Mouse (Mus musculus): Measurements from ENCODE around the gene Atp6v1g2. TPM values are rescaled to one million over a fixed set of nuclear protein-coding genes. Genes with fewer than 3 reads are reported as not detected.

The Atp6v1g2 gene
- polyA plus RNA-seq, 1 experiment from 2014 or later = 41.5 TPM

DNA sequence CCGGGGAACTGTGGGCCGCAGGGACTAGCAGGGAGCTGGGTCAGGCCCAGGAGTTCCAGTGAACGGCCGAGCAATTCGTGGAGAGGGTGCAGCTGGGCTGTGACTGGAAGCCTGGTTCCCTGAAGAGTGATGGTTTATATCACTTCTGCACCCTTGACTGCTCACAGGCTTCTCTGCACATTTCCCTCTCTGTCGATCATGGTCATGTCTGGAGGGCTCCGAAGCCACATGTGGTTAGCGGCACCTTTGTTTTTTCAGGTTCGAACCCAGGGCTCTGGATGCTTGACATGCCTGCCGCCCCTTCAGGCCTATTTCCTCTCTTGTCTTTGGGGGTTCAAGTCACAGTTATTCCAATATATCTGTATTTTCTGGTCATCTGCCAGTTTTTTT lies 28.1 kb upstream of the Atp6v1g2 start:
- H3K4me1 ChIP-seq = no peaks in the 10 kb centered on the region
- H3K36me3 ChIP-seq = no peaks in the 10 kb centered on the region
- no peak overlapping the region for H3K4me2 ChIP-seq (replicated peaks)
- 0 out of 2 replicates have a peak overlapping the region, but pooled peaks have one; percentile 1 for H3K9ac ChIP-seq (replicated peaks)
- ATAC-seq (replicated peaks) = no peak
- H3K9me3 ChIP-seq = no peaks in the 10 kb centered on the region
- H3K27me3 ChIP-seq = 0 out of 2 replicates have a peak, but pooled peaks cover 3% of the 10 kb centered on the region
- no peak overlapping the region for H3K4me3 ChIP-seq
- WGBS = 63% methylated on average over 10 of the region's 10 CpGs
- no peak overlapping the region for H3K27ac ChIP-seq (replicated peaks)

DNA sequence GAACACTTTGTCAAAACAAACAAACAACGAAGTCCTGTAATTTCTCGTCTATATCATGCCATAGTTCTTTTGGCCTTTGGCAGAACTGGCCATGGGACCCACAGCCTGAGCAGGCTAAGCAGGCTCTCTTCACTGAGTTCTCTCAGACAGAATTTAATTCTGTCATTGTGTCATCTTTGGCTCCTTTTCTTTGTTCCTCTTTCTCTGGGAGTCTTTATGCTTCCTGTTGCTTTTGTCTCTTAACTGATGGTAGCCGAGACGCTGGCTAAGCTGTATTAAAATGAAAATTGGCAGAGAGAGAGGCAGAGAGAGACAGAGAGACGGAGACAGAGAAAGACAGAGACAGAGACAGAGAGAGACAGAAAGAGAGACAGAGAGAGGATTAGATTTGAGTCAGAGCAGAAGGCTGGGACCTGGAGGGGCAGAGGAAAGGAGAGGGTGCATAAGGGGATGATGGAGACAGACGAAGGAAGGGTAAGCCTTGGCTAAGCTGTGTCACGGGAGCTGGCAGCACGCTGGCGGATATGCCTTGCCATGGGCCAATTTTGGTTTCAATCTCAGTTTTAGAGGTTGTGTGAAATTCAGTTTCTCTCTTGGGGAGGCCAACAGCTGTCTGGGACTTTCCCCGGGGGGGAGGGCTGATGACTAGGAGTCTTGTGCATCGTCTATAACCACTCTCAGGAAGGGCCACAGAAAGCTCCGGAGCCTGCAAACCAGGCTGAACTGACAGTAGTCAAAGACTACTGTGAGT lies 23.5 kb upstream of the Atp6v1g2 start:
- WGBS = 72% methylated on average over 12 of the region's 12 CpGs
- H3K4me2 ChIP-seq (replicated peaks) = no peak overlapping the region
- no peak overlapping the region for H3K4me3 ChIP-seq
- H3K9me3 ChIP-seq = no peaks in the 10 kb centered on the region
- H3K4me1 ChIP-seq = no peaks in the 10 kb centered on the region
- no peak overlapping the region for H3K27ac ChIP-seq (replicated peaks)
- no peaks in the 10 kb centered on the region for H3K27me3 ChIP-seq
- H3K36me3 ChIP-seq = no peaks in the 10 kb centered on the region
- H3K9ac ChIP-seq (replicated peaks) = no peak overlapping the region
- ATAC-seq (replicated peaks) = no peak

GRCm38 (mm10) chr17:35210593-35210992 lies 22.9 kb upstream of the Atp6v1g2 start:
- WGBS = 91% methylated on average over 3 of the region's 3 CpGs
- H3K9me3 ChIP-seq = no peaks in the 10 kb centered on the region
- no peak overlapping the region for H3K27ac ChIP-seq (replicated peaks)
- no peak for ATAC-seq (replicated peaks)
- no peaks in the 10 kb centered on the region for H3K4me1 ChIP-seq
- H3K27me3 ChIP-seq = no peaks in the 10 kb centered on the region
- H3K36me3 ChIP-seq = no peaks in the 10 kb centered on the region
- no peak overlapping the region for H3K4me3 ChIP-seq
- H3K9ac ChIP-seq (replicated peaks) = no peak overlapping the region
- no peak overlapping the region for H3K4me2 ChIP-seq (replicated peaks)

- 94% methylated on average over 5 of the region's 5 CpGs for WGBS
- no peak for ATAC-seq (replicated peaks)
- no peaks in the 10 kb centered on the region for H3K4me1 ChIP-seq
- no peaks in the 10 kb centered on the region for H3K9me3 ChIP-seq
- no peak overlapping the region for H3K4me3 ChIP-seq
- H3K27me3 ChIP-seq = no peaks in the 10 kb centered on the region
- H3K36me3 ChIP-seq = no peaks in the 10 kb centered on the region
- H3K4me2 ChIP-seq (replicated peaks) = no peak overlapping the region
- H3K9ac ChIP-seq (replicated peaks) = no peak overlapping the region
- H3K27ac ChIP-seq (replicated peaks) = no peak overlapping the region
These were observed 20.4 kb upstream of the Atp6v1g2 start for GRCm38 (mm10) chr17:35213071-35213470.

DNA sequence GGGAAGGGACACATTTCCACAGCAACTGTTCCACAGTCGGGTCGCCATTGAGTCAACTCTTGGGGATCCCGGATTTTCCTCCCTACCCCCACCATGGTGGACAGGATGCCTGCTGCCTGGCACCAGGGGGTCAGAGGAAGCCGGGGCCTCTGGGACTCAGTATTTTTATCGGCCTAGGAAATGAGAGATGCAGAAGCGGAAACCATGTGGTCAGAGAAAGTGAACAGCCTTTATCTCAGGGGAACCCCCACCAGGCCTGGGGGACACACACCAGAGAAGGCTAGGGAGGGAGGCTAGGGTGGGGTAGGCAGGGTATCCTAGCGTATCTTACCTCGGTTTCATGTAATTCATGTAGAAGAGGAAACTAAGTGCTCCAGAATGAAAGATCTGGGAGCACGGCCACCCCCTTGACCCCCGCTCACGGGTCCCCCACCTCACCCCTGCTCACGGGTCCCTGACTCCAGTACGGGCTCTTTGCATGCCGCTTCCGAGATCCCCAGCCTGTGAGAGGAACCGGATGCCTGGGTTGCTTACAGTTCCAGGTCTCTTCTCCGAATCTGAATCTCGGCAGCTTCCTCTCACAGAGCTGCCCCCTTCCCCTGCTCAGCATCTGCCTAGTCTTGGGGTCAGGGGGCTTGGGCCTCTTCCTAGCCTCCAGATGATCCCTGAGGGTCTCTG lies 14.8 kb upstream of the Atp6v1g2 start:
- Histone ChIP-seq H3K4me1 (no peaks in the 10 kb centered on the region), H3K27ac (replicated peaks) (no peak overlapping the region), H3K9me3 (no peaks in the 10 kb centered on the region), H3K9ac (replicated peaks) (no peak overlapping the region), H3K27me3 (no peaks in the 10 kb centered on the region), H3K4me2 (replicated peaks) (no peak overlapping the region), H3K36me3 (peaks cover 18% of the 10 kb centered on the region), H3K4me3 (no peak overlapping the region)
- 85% methylated on average over 18 of the region's 18 CpGs for WGBS
- no peak for ATAC-seq (replicated peaks)

DNA sequence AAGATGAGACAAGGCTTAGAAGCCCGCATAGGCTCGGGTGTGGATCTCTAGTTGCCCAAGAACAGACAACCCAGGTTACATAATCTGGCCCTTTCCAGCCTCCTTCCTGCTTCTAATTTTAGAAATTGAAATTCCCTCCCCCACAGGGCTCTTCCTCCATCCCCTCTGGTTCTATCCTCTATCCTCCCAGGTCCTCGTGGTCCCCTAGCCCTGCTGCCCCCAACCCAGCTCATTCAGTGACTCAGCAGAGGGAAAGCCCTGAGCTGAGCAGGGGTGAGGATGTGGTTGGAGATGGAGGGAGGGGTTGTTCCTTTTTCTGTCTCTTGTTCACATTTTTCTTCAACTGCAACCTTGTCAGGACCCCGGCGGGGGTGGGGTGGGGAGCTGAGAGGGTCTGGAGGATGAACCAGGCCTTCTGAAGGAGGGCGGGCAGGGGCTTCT lies 13.8 kb upstream of the Atp6v1g2 start:
- WGBS = 90% methylated on average over 6 of the region's 6 CpGs
- Histone ChIP-seq H3K9ac (replicated peaks) (no peak overlapping the region), H3K9me3 (no peaks in the 10 kb centered on the region), H3K36me3 (peaks cover 18% of the 10 kb centered on the region), H3K4me1 (no peaks in the 10 kb centered on the region), H3K27me3 (no peaks in the 10 kb centered on the region), H3K27ac (replicated peaks) (no peak overlapping the region), H3K4me3 (no peak overlapping the region), H3K4me2 (replicated peaks) (no peak overlapping the region)
- ATAC-seq (replicated peaks) = no peak

- Histone ChIP-seq H3K4me3 (no peak within 1 kb of the TSS), H3K27ac (replicated peaks) (no peak within 1 kb of the TSS), H3K9ac (replicated peaks) (no peak within 1 kb of the TSS), H3K27me3 (no peaks in the 10 kb centered on the region), H3K9me3 (no peaks in the 10 kb centered on the region), H3K36me3 (peaks cover 21% of the 10 kb centered on the region), H3K4me2 (replicated peaks) (no peak within 1 kb of the TSS), H3K4me1 (no peaks in the 10 kb centered on the region)
- ATAC-seq (replicated peaks) = no peak
- 88% methylated on average over 28 of the region's 28 CpGs for WGBS
These were observed 13.1 kb upstream of the Atp6v1g2 start, which contains the start of gene Gm16181 for GRCm38 (mm10) chr17:35220156-35220952. Gene Gm16181 (plus strand): TSS chr17:35220834.

DNA sequence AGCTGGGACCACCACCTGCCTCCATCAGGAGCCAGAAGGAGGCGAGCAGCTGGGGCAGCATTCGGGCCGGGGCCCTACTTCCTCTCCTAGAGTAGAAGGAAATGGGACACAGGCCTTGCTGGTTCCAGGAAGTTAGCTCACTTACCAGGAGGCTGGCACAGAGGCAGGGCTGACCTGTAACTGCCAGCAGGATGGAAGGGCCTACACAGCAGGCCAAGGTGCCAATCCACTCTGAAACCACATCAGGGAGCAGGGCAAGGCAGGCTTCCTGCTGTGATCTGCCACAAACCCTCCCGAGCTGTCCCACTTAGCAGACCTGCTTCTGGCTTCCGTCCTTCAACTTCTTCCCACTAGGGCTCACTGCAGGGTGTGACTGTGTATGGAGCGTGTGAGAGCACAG lies 11.2 kb upstream of the Atp6v1g2 start:
- no peaks in the 10 kb centered on the region for H3K27me3 ChIP-seq
- 81% methylated on average over 6 of the region's 6 CpGs for WGBS
- no peaks in the 10 kb centered on the region for H3K4me1 ChIP-seq
- H3K9me3 ChIP-seq = no peaks in the 10 kb centered on the region
- H3K9ac ChIP-seq (replicated peaks) = no peak overlapping the region
- ATAC-seq (replicated peaks) = no peak
- H3K36me3 ChIP-seq = peaks cover 21% of the 10 kb centered on the region
- no peak overlapping the region for H3K4me2 ChIP-seq (replicated peaks)
- H3K4me3 ChIP-seq = no peak overlapping the region
- no peak overlapping the region for H3K27ac ChIP-seq (replicated peaks)

DNA sequence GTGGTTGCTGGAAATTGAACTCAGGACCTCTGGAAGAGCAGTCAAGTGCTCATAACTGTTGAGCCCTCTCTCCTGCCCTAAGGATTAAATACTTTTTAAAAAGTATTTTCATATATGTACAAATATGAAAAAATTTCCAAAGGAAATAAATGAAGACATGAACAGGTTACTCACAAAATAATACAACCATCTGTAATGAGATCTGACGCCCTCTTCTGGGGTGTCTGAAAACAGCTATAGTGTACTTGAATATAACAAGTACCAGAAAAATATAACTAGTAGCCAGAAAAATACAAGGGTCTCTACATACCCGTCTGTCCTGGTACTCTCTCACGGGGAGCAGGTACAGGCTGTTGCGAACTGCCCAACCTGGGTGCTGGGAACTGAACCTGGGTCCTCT lies 8.8 kb upstream of the Atp6v1g2 start:
- Histone ChIP-seq H3K4me2 (replicated peaks) (no peak overlapping the region), H3K4me3 (no peak overlapping the region), H3K4me1 (no peaks in the 10 kb centered on the region), H3K27ac (replicated peaks) (no peak overlapping the region), H3K36me3 (peaks cover 31% of the 10 kb centered on the region), H3K27me3 (no peaks in the 10 kb centered on the region), H3K9me3 (no peaks in the 10 kb centered on the region), H3K9ac (replicated peaks) (no peak overlapping the region)
- ATAC-seq (replicated peaks) = no peak
- 97% methylated on average over 4 of the region's 4 CpGs for WGBS

- no peak overlapping the region for H3K9ac ChIP-seq (replicated peaks)
- H3K4me1 ChIP-seq = no peaks in the 10 kb centered on the region
- WGBS = 94% methylated on average over 5 of the region's 5 CpGs
- H3K36me3 ChIP-seq = peaks cover 26% of the 10 kb centered on the region
- H3K4me3 ChIP-seq = no peak overlapping the region
- no peaks in the 10 kb centered on the region for H3K9me3 ChIP-seq
- ATAC-seq (replicated peaks) = no peak
- H3K4me2 ChIP-seq (replicated peaks) = no peak overlapping the region
- no peak overlapping the region for H3K27ac ChIP-seq (replicated peaks)
- no peaks in the 10 kb centered on the region for H3K27me3 ChIP-seq
These were observed 8.0 kb upstream of the Atp6v1g2 start for GRCm38 (mm10) chr17:35225456-35225855.

DNA sequence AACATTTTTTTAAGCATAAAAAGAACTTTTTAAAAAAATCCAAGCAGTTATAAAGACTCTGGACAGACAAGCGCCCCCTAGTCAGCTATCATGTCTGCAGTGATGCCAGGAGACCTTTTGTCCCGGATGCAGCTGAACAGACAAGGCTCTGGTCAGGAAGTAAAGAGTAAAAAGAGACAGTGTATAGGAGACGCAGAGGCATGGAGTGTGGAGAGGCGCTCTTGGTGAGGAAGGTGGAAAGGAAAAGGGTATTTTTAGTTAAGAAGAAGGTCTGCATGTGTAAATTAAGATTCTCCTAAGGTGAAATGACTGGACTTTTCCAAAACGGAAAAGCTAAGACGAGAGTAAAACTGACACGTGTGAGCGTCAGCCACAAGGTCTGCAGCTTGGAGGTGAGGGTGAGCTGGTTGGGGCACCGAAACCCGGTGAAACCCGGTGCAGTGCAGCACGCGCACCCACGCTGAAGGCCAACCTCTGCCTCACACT lies 6.9 kb upstream of the Atp6v1g2 start:
- no peak for ATAC-seq (replicated peaks)
- H3K36me3 ChIP-seq = peaks cover 28% of the 10 kb centered on the region
- H3K9me3 ChIP-seq = no peaks in the 10 kb centered on the region
- no peak overlapping the region for H3K4me2 ChIP-seq (replicated peaks)
- H3K9ac ChIP-seq (replicated peaks) = no peak overlapping the region
- H3K27me3 ChIP-seq = no peaks in the 10 kb centered on the region
- H3K27ac ChIP-seq (replicated peaks) = no peak overlapping the region
- H3K4me1 ChIP-seq = no peaks in the 10 kb centered on the region
- 88% methylated on average over 14 of the region's 14 CpGs for WGBS
- no peak overlapping the region for H3K4me3 ChIP-seq

GRCm38 (mm10) chr17:35231022-35231421 lies 2.4 kb upstream of the Atp6v1g2 start:
- Histone ChIP-seq H3K9ac (replicated peaks) (no peak overlapping the region), H3K9me3 (no peaks in the 10 kb centered on the region), H3K27me3 (no peaks in the 10 kb centered on the region), H3K27ac (replicated peaks) (no peak overlapping the region), H3K4me1 (peaks cover 31% of the 10 kb centered on the region), H3K36me3 (peaks cover 29% of the 10 kb centered on the region), H3K4me3 (no peak overlapping the region), H3K4me2 (replicated peaks) (no peak overlapping the region)
- no peak for ATAC-seq (replicated peaks)
- 95% methylated on average over 10 of the region's 10 CpGs for WGBS
